Mouse (Mus musculus): ENCODE results near the gene Tmod2. TPM values are rescaled to one million over a fixed set of nuclear protein-coding genes. Genes with fewer than 3 reads are reported as not detected.
A peak's percentile ranks its signal among the peaks of the same experiment; 100 is the strongest.
"Not testable (repeated sequence)": the region's sequence is repeated elsewhere in the genome, so short reads cannot be mapped to it uniquely, and the experiment has no call there.

Tmod2 gene
- polyA plus RNA-seq, 1 experiment from 2014 or later, result 34.3 TPM

GRCm38 (mm10) chr9:75532989-75533388 lies 78.1 kb downstream of the Tmod2 start:
- H3K27ac ChIP-seq (replicated peaks); H3K4me1 ChIP-seq; H3K27me3 ChIP-seq (replicated peaks; ENCODE audit: low read depth, poor library complexity, severe bottlenecking); DNase-seq (ENCODE audit: low spot score); H3K9me3 ChIP-seq; H3K4me3 ChIP-seq: not testable (repeated sequence)
- 87% methylated on average over 9 of the region's 9 CpGs for WGBS
- H3K36me3 ChIP-seq (replicated peaks), result peaks cover 42% of the 10 kb centered on the region

GRCm38 (mm10) chr9:75532461-75532860 lies 78.7 kb downstream of the Tmod2 start:
- no peak overlapping the region for H3K4me3 ChIP-seq
- WGBS, result 94% methylated on average over 7 of the region's 7 CpGs
- H3K4me1 ChIP-seq, result no peaks in the 10 kb centered on the region
- no peak for DNase-seq (ENCODE audit: low spot score)
- no peaks in the 10 kb centered on the region for H3K9me3 ChIP-seq
- no peaks in the 10 kb centered on the region for H3K27me3 ChIP-seq (replicated peaks; ENCODE audit: low read depth, poor library complexity, severe bottlenecking)
- no peak overlapping the region for H3K27ac ChIP-seq (replicated peaks)
- peaks cover 47% of the 10 kb centered on the region for H3K36me3 ChIP-seq (replicated peaks)

DNA sequence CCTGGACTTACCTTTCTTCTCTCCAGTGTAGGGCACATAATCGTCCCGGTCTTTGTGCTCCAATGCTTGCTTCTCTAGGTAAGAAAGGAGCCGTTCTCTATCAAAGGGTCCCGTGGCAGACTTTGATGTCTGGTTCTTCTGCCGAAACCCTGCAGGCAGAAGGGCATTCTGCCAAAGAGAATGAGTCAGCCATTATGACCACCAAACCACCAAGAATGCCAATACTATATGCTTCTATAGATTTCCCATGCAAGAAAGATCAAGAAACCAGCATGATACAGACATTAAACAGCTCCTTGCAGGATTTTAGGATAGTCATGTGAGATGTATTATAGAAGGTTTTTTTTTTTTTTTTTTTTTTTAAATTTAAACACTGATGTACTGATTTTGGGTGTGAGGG lies 81.8 kb downstream of the Tmod2 start:
- Histone ChIP-seq H3K4me1 (no peaks in the 10 kb centered on the region), H3K4me3 (no peak overlapping the region), H3K27me3 (replicated peaks; ENCODE audit: low read depth, poor library complexity, severe bottlenecking) (no peaks in the 10 kb centered on the region), H3K36me3 (replicated peaks) (peaks cover 40% of the 10 kb centered on the region), H3K27ac (replicated peaks) (no peak overlapping the region), H3K9me3 (no peaks in the 10 kb centered on the region)
- WGBS, result 87% methylated on average over 5 of the region's 5 CpGs
- no peak for DNase-seq (ENCODE audit: low spot score)

DNA sequence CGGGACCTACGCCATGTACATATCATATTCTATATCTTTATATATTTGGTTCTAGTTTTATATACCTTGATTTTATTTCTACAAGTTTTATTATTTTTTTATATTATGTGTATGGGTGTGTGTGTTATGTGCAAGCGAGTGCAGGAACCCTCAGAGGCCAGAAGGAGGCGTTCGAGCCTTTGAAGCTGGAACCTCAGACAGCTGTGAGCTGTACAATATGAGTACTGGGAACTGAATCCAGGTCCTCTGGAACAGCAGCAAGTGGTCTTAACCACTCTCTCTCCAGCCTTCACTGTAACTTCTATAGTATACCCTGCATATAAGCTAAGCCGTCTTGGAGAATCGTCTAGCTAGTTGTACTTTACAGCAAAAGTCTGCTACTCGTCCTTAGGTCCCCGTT lies 83.0 kb downstream of the Tmod2 start:
- Histone ChIP-seq H3K27me3 (replicated peaks; ENCODE audit: low read depth, poor library complexity, severe bottlenecking) (no peaks in the 10 kb centered on the region), H3K36me3 (replicated peaks) (peaks cover 40% of the 10 kb centered on the region), H3K9me3 (no peaks in the 10 kb centered on the region), H3K4me1 (no peaks in the 10 kb centered on the region), H3K27ac (replicated peaks) (no peak overlapping the region), H3K4me3 (no peak overlapping the region)
- DNase-seq (ENCODE audit: low spot score), result no peak
- WGBS, result 96% methylated on average over 9 of the region's 9 CpGs

GRCm38 (mm10) chr9:75527368-75528059 lies 83.6 kb downstream of the Tmod2 start:
- no peak overlapping the region for H3K4me3 ChIP-seq
- H3K27me3 ChIP-seq (replicated peaks; ENCODE audit: low read depth, poor library complexity, severe bottlenecking), result no peaks in the 10 kb centered on the region
- H3K27ac ChIP-seq (replicated peaks), result no peak overlapping the region
- no peaks in the 10 kb centered on the region for H3K9me3 ChIP-seq
- peaks cover 40% of the 10 kb centered on the region for H3K36me3 ChIP-seq (replicated peaks)
- WGBS, result 92% methylated on average over 13 of the region's 13 CpGs
- no peaks in the 10 kb centered on the region for H3K4me1 ChIP-seq
- no peak for DNase-seq (ENCODE audit: low spot score)

DNA sequence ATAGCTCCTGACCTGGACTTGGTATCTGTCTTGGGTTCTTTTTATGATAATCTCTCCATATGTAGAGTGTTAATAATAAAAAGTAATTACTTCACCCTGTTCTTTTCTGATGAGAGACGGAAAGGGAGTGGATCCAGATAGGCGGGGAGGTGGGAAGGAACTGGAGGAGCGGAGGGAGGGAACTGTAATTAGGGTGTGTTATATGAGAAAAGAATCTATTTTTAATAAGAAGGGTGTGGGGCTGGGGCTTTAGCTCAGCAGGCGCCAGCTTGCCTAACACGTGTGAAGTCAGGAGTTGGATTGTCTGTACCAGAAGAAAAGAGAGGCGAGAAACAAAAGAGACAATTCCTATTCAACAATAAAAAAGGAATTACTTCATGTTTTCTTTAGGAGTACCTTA lies 87.5 kb downstream of the Tmod2 start:
- no peaks in the 10 kb centered on the region for H3K27me3 ChIP-seq (replicated peaks; ENCODE audit: low read depth, poor library complexity, severe bottlenecking)
- H3K4me3 ChIP-seq, result no peak overlapping the region
- WGBS, result 69% methylated on average over 6 of the region's 6 CpGs
- no peak for DNase-seq (ENCODE audit: low spot score)
- H3K4me1 ChIP-seq, result no peaks in the 10 kb centered on the region
- H3K9me3 ChIP-seq, result no peaks in the 10 kb centered on the region
- peaks cover 20% of the 10 kb centered on the region for H3K36me3 ChIP-seq (replicated peaks)
- H3K27ac ChIP-seq (replicated peaks), result no peak overlapping the region

DNA sequence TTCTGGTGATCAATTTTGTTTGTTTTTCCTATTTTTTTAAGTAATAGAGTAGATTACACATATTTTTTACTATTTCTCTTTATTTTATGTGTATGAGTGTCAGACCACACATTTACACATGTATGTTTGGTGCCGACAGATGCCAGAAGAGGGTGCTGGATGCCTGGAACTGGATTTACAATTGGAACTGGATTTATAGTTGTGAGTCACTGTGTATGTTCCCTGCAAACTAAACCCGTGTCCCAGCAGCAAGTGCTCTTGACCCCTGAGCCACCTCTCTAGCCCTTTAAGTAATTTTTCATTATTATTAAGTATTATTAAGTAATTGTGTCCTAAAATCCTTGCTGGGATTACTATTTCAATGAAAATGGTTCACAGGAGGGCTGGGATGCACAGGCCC lies 88.9 kb downstream of the Tmod2 start:
- H3K27ac ChIP-seq (replicated peaks), result no peak overlapping the region
- 80% methylated on average over 2 of the region's 2 CpGs for WGBS
- H3K4me3 ChIP-seq, result no peak overlapping the region
- H3K9me3 ChIP-seq, result no peaks in the 10 kb centered on the region
- no peak for DNase-seq (ENCODE audit: low spot score)
- H3K36me3 ChIP-seq (replicated peaks), result peaks cover 12% of the 10 kb centered on the region
- H3K4me1 ChIP-seq, result peaks cover 11% of the 10 kb centered on the region
- H3K27me3 ChIP-seq (replicated peaks; ENCODE audit: low read depth, poor library complexity, severe bottlenecking), result no peaks in the 10 kb centered on the region

GRCm38 (mm10) chr9:75521788-75522187 lies 89.3 kb downstream of the Tmod2 start:
- DNase-seq (ENCODE audit: low spot score), result peak; percentile 54

DNA sequence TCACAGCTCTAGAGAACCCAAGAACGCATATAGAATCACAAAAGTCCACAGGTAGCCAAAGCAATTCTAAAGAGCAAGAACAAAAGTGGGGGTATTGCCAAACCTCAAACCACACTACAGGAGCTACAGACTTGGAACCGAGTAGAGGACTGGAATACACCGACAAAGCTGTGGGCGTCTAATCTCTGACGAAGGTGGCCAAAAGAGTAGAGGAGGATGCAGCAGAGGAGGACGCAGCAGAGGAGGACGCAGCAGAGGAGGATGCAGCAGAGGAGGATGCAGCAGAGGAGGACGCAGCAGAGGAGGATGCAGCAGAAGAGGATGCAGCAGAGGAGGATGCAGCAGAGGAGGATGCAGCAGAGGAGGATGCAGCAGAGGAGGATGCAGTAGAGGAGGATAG lies 90.2 kb downstream of the Tmod2 start:
- H3K4me3 ChIP-seq, result no peak overlapping the region
- peaks cover 17% of the 10 kb centered on the region for H3K36me3 ChIP-seq (replicated peaks)
- DNase-seq (ENCODE audit: low spot score), result no peak
- 92% methylated on average over 8 of the region's 8 CpGs for WGBS
- H3K27me3 ChIP-seq (replicated peaks; ENCODE audit: low read depth, poor library complexity, severe bottlenecking), result no peaks in the 10 kb centered on the region
- no peak overlapping the region for H3K27ac ChIP-seq (replicated peaks)
- no peaks in the 10 kb centered on the region for H3K9me3 ChIP-seq
- H3K4me1 ChIP-seq, result peaks cover 11% of the 10 kb centered on the region

More at GRCm38 (mm10) chr9:75521788-75522187, 89.3 kb downstream of the Tmod2 start:
- Histone ChIP-seq H3K4me1 (peaks cover 11% of the 10 kb centered on the region), H3K9me3 (no peaks in the 10 kb centered on the region), H3K4me3 (no peak overlapping the region), H3K27me3 (replicated peaks; ENCODE audit: low read depth, poor library complexity, severe bottlenecking) (no peaks in the 10 kb centered on the region), H3K27ac (replicated peaks) (no peak overlapping the region), H3K36me3 (replicated peaks) (peaks cover 11% of the 10 kb centered on the region)
- 55% methylated on average over 4 of the region's 4 CpGs for WGBS

DNA sequence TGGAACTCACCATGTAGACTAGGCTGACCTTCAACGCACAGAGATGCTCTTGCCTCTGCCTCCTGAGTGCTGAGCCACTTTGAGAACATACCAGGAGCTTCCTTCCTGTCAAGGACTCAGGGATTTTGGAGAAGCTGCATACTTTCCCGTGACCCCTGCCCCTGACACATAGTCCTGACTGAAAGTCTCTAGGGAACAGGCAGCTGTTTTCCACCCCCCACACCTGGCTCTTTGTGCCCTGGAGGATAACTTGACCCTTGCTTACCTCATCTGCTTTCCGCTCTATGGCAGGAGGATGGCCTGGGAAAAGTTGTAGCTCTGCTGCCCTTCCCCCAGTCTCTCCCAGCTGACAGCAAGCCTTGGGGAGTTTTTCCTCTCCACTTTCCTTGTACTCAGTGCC lies 93.4 kb downstream of the Tmod2 start:
- Histone ChIP-seq H3K4me1 (peaks cover 11% of the 10 kb centered on the region), H3K9me3 (no peaks in the 10 kb centered on the region), H3K27me3 (replicated peaks; ENCODE audit: low read depth, poor library complexity, severe bottlenecking) (no peaks in the 10 kb centered on the region), H3K36me3 (replicated peaks) (peaks cover 45% of the 10 kb centered on the region), H3K27ac (replicated peaks) (no peak overlapping the region), H3K4me3 (no peak overlapping the region)
- peak; percentile 42 for DNase-seq (ENCODE audit: low spot score)
- 61% methylated on average over 3 of the region's 3 CpGs for WGBS

Other genes with a start within 250 kb of the Tmod2 start
- 149 and 151 TPM in 2 replicates for gene Mapk6, start 201.3 kb downstream of the Tmod2 start, polyA plus RNA-seq (2016; fragmentation: Nextera tagmentation; extraction: Ambion mirVana)
- gene Leo1, start 169.8 kb downstream of the Tmod2 start, polyA plus RNA-seq (2016; fragmentation: Nextera tagmentation; extraction: Ambion mirVana), result 53.9 and 57.7 TPM in 2 replicates
- 81.0 and 99.2 TPM in 2 replicates for gene Tmod3, start 51.7 kb downstream of the Tmod2 start, polyA plus RNA-seq (2016; fragmentation: Nextera tagmentation; extraction: Ambion mirVana)
- 13.6 and 16.5 TPM in 2 replicates for gene Lysmd2, start 14.4 kb upstream of the Tmod2 start, polyA plus RNA-seq (2016; fragmentation: Nextera tagmentation; extraction: Ambion mirVana)
- gene Scg3, start 72.7 kb upstream of the Tmod2 start, polyA plus RNA-seq (2016; fragmentation: Nextera tagmentation; extraction: Ambion mirVana), result 9.9 and 10.0 TPM in 2 replicates
- 3.5 and 4.5 TPM in 2 replicates for gene Bmp5, start 164.0 kb upstream of the Tmod2 start, polyA plus RNA-seq (2016; fragmentation: Nextera tagmentation; extraction: Ambion mirVana)